Comparison of ENCODE assay signal across 8 mouse cellular contexts in genomic region chr6:86370093-86370713, GRCm38 (mm10). TPM values are rescaled to one million over a fixed set of nuclear protein-coding genes. Genes with fewer than 3 reads are reported as not detected.
DNase-seq lines count a peak whose midpoint lies in the region; ATAC-seq and TF ChIP-seq lines count a peak whose summit lies in the region.

No protein-coding gene starts in this region.

- no peaks in the 10 kb centered on the region for H3K27me3 ChIP-seq in heart, embryonic 14.5 days (ENCODE audit: control insufficient read depth, insufficient read depth, low read length)
- no peaks in the 10 kb centered on the region for H3K27me3 ChIP-seq in heart, postnatal 0 days (ENCODE audit: control insufficient read depth, insufficient read depth, low read length)
- no peaks in the 10 kb centered on the region for H3K27me3 ChIP-seq in lung, embryonic 15.5 days
- no peaks in the 10 kb centered on the region for H3K27me3 ChIP-seq in stomach, postnatal 0 days (ENCODE audit: control insufficient read depth, insufficient read depth, low read length)

- no peak overlapping the region for H3K4me3 ChIP-seq in heart, embryonic 14.5 days (ENCODE audit: control insufficient read depth in 1 of 2, insufficient read depth in 1 of 2, low read depth in 1 of 2, low read length in 2 of 2)
- H3K4me3 ChIP-seq in heart, postnatal 0 days (ENCODE audit: low read depth, low read length), result peak overlapping the region; percentile 65; the same call in 1 of the 2 replicates
- peak overlapping the region; percentile 86; the same call in 1 of the 2 replicates for H3K4me3 ChIP-seq in lung, embryonic 15.5 days
- no peak overlapping the region for H3K4me3 ChIP-seq in stomach, postnatal 0 days (ENCODE audit: low read depth, low read length)

- TF ChIP-seq EP300 in heart, postnatal 0 days (IDR thresholded peaks at IDR 0.05; ENCODE audit: low read depth), result no peak
- TF ChIP-seq EP300 in stomach, postnatal 0 days (optimal IDR thresholded peaks at IDR 0.05), result no peak

- H3K9ac ChIP-seq in heart, embryonic 14.5 days (ENCODE audit: low read length), result peak overlapping the region; percentile 90
- no peak overlapping the region for H3K9ac ChIP-seq in heart, postnatal 0 days (replicated peaks; ENCODE audit: low read depth, low read length)
- H3K9ac ChIP-seq in lung, embryonic 15.5 days, result peak overlapping the region; percentile 44; the same call in 1 of the 2 replicates
- peak overlapping the region; percentile 91; the same call in 1 of the 2 replicates for H3K9ac ChIP-seq in stomach, postnatal 0 days (ENCODE audit: low read length)

- no peak for ATAC-seq in heart, embryonic 14.5 days (ENCODE audit: insufficient number of reproducible peaks, insufficient read depth, low FRiP score, low read depth)
- no peak for ATAC-seq in heart, postnatal 0 days (ENCODE audit: insufficient read depth, low read depth)
- no peak for ATAC-seq in lung, embryonic 15.5 days (ENCODE audit: borderline replicate concordance, extremely low read depth, low FRiP score, low TSS enrichment)
- no peak for ATAC-seq in stomach, postnatal 0 days (ENCODE audit: low FRiP score, low TSS enrichment)

- H3K9me3 ChIP-seq in heart, embryonic 14.5 days (ENCODE audit: control insufficient read depth, low read length), result no peaks in the 10 kb centered on the region
- H3K9me3 ChIP-seq in heart, postnatal 0 days (replicated peaks; ENCODE audit: control insufficient read depth, low read length), result no peaks in the 10 kb centered on the region
- no peaks in the 10 kb centered on the region for H3K9me3 ChIP-seq in lung, embryonic 15.5 days
- no peaks in the 10 kb centered on the region for H3K9me3 ChIP-seq in stomach, postnatal 0 days (ENCODE audit: control insufficient read depth, low read length)

- 64% methylated on average over 3 of the region's 3 CpGs for WGBS in heart, embryonic 14.5 days
- 59% methylated on average over 3 of the region's 3 CpGs for WGBS in heart, postnatal 0 days
- 59% methylated on average over 3 of the region's 3 CpGs for WGBS in lung, embryonic 15.5 days
- 64% methylated on average over 3 of the region's 3 CpGs for WGBS in stomach, postnatal 0 days

- DNase-seq in heart, postnatal 25 days (ENCODE audit: low spot score), result no peak
- peak; percentile 56 for DNase-seq in NIH3T3 (ENCODE audit: low read depth)
- DNase-seq in heart, postnatal 0 days (ENCODE audit: low spot score), result no peak
- peak; percentile 33 for DNase-seq in stomach, postnatal 0 days (ENCODE audit: low spot score)
- no peak for DNase-seq in testis, postnatal 10 days (ENCODE audit: low spot score)
- DNase-seq in kidney, adult 18-20 months, result no peak

- peak overlapping the region; percentile 82 for H3K4me2 ChIP-seq in heart, embryonic 14.5 days (ENCODE audit: low read length)
- H3K4me2 ChIP-seq in heart, postnatal 0 days (ENCODE audit: low read depth, low read length), result peak overlapping the region; percentile 72
- peak overlapping the region; percentile 64 for H3K4me2 ChIP-seq in lung, embryonic 15.5 days
- H3K4me2 ChIP-seq in stomach, postnatal 0 days (replicated peaks; ENCODE audit: low read depth), result peak overlapping the region; percentile 67

- H3K36me3 ChIP-seq in heart, embryonic 14.5 days (ENCODE audit: control insufficient read depth, insufficient read depth, low read length), result peaks cover 28% of the 10 kb centered on the region
- H3K36me3 ChIP-seq in heart, postnatal 0 days (replicated peaks; ENCODE audit: control insufficient read depth, insufficient read depth, low read length), result peaks cover 6% of the 10 kb centered on the region
- H3K36me3 ChIP-seq in lung, embryonic 15.5 days, result peaks cover 16% of the 10 kb centered on the region; the same call in 1 of the 2 replicates
- H3K36me3 ChIP-seq in stomach, postnatal 0 days (ENCODE audit: control insufficient read depth, insufficient read depth, low read length), result no peaks in the 10 kb centered on the region

- 0 out of 2 replicates have a peak, but pooled peaks have one; percentile 5 for TF ChIP-seq CTCF in heart, postnatal 0 days (IDR thresholded peaks at IDR 0.05; ENCODE audit: low read depth)
- TF ChIP-seq CTCF in stomach, postnatal 0 days (IDR thresholded peaks at IDR 0.05; ENCODE audit: low read depth), result peak; percentile 63

- peaks cover 11 to 24% of the 10 kb centered on the region in 2 experiments for H3K4me1 ChIP-seq in heart, embryonic 14.5 days (ENCODE audit: control insufficient read depth in 2 of 2, insufficient read depth in 2 of 2, low read length in 2 of 2)
- H3K4me1 ChIP-seq in heart, postnatal 0 days (ENCODE audit: control insufficient read depth, insufficient read depth), result peaks cover 27% of the 10 kb centered on the region
- peaks cover 21% of the 10 kb centered on the region for H3K4me1 ChIP-seq in lung, embryonic 15.5 days
- no peaks in the 10 kb centered on the region; the same call in 1 of the 2 replicates for H3K4me1 ChIP-seq in stomach, postnatal 0 days (replicated peaks; ENCODE audit: control insufficient read depth, insufficient read depth)

- H3K27ac ChIP-seq in heart, embryonic 14.5 days (replicated peaks in 1 of 2; ENCODE audit: control insufficient read depth in 1 of 2, insufficient read depth in 1 of 2, low read depth in 2 of 2, low read length in 2 of 2), result no peak overlapping the region
- no peak overlapping the region for H3K27ac ChIP-seq in heart, postnatal 0 days (ENCODE audit: low read depth)
- 0 out of 2 replicates have a peak overlapping the region, but pooled peaks have one; percentile 87 for H3K27ac ChIP-seq in lung, embryonic 15.5 days
- no peak overlapping the region; the same call in 1 of the 2 replicates for H3K27ac ChIP-seq in stomach, postnatal 0 days (replicated peaks)

- intact Hi-C loops in heart, postnatal 25 days (cut with DNase I), result loop anchor here (2.0 kb wide), 1 partner anchor 27 kb away; the partner anchor contains the start of gene Pcyox1

RNA-seq across cellular contexts. Expression of gene Snrpg, which starts 0.9 kb away (rescaled TPM):
- polyA plus RNA-seq in heart, embryonic 14.5 days (2014; fragmentation: Nextera tagmentation; extraction: Ambion mirVana), result 330 and 384 TPM in 2 replicates
- 10 to 100 TPM; 45.9 to 49.7 TPM for total RNA-seq in heart, postnatal 25 days (2021)
- 35.6 and 52.8 TPM in 2 replicates for total RNA-seq in heart, postnatal 0 days (2014; rRNA removed; ENCODE audit: low replicate concordance)
- 159 and 170 TPM in 2 replicates for polyA plus RNA-seq in heart, postnatal 0 days (2015; fragmentation: Nextera tagmentation; extraction: Ambion mirVana)
- 556 and 637 TPM in 2 replicates for polyA plus RNA-seq in lung, embryonic 15.5 days (2015; fragmentation: Nextera tagmentation; extraction: Ambion mirVana)
- 242 and 277 TPM in 2 replicates for polyA plus RNA-seq in stomach, postnatal 0 days (2015; fragmentation: Nextera tagmentation; extraction: Ambion mirVana)

RNA-seq across cellular contexts. Expression of gene Fam136a, which starts 4.8 kb away (rescaled TPM):
- 91.6 and 91.9 TPM in 2 replicates for polyA plus RNA-seq in heart, embryonic 14.5 days (2014; fragmentation: Nextera tagmentation; extraction: Ambion mirVana)
- total RNA-seq in heart, postnatal 25 days (2021), result 10 to 100 TPM; 25.2 to 29.7 TPM
- total RNA-seq in heart, postnatal 0 days (2014; rRNA removed; ENCODE audit: low replicate concordance), result 44.3 and 48.2 TPM in 2 replicates
- polyA plus RNA-seq in heart, postnatal 0 days (2015; fragmentation: Nextera tagmentation; extraction: Ambion mirVana), result 75.9 TPM in 2 replicates
- polyA plus RNA-seq in lung, embryonic 15.5 days (2015; fragmentation: Nextera tagmentation; extraction: Ambion mirVana), result 111 TPM in 2 replicates
- polyA plus RNA-seq in stomach, postnatal 0 days (2015; fragmentation: Nextera tagmentation; extraction: Ambion mirVana), result 72.1 and 74.8 TPM in 2 replicates

RNA-seq across cellular contexts. Expression of gene Pcyox1, which starts 26.8 kb away (rescaled TPM):
- polyA plus RNA-seq in heart, embryonic 14.5 days (2014; fragmentation: Nextera tagmentation; extraction: Ambion mirVana), result 59.2 and 66.6 TPM in 2 replicates
- total RNA-seq in heart, postnatal 25 days (2021), result 10 to 100 TPM; 62.1 to 72.9 TPM
- 44.5 and 55.8 TPM in 2 replicates for total RNA-seq in heart, postnatal 0 days (2014; rRNA removed; ENCODE audit: low replicate concordance)
- polyA plus RNA-seq in heart, postnatal 0 days (2015; fragmentation: Nextera tagmentation; extraction: Ambion mirVana), result 44.5 and 44.7 TPM in 2 replicates
- polyA plus RNA-seq in lung, embryonic 15.5 days (2015; fragmentation: Nextera tagmentation; extraction: Ambion mirVana), result 80.9 and 82.2 TPM in 2 replicates
- polyA plus RNA-seq in stomach, postnatal 0 days (2015; fragmentation: Nextera tagmentation; extraction: Ambion mirVana), result 93.8 and 94.8 TPM in 2 replicates

RNA-seq across cellular contexts. Expression of gene Tia1, which starts 33.8 kb away (rescaled TPM):
- polyA plus RNA-seq in heart, embryonic 14.5 days (2014; fragmentation: Nextera tagmentation; extraction: Ambion mirVana), result 133 and 140 TPM in 2 replicates
- 10 to 100 TPM; 26.6 to 27.1 TPM for total RNA-seq in heart, postnatal 25 days (2021)
- total RNA-seq in heart, postnatal 0 days (2014; rRNA removed; ENCODE audit: low replicate concordance), result 50.5 and 76.7 TPM in 2 replicates
- polyA plus RNA-seq in heart, postnatal 0 days (2015; fragmentation: Nextera tagmentation; extraction: Ambion mirVana), result 67.8 and 72.0 TPM in 2 replicates
- polyA plus RNA-seq in lung, embryonic 15.5 days (2015; fragmentation: Nextera tagmentation; extraction: Ambion mirVana), result 179 and 191 TPM in 2 replicates
- 44.6 and 47.2 TPM in 2 replicates for polyA plus RNA-seq in stomach, postnatal 0 days (2015; fragmentation: Nextera tagmentation; extraction: Ambion mirVana)

RNA-seq across cellular contexts. Expression of gene Gm44790, which starts 56.3 kb away (rescaled TPM):
- not detected in 2 replicates for polyA plus RNA-seq in heart, embryonic 14.5 days (2014; fragmentation: Nextera tagmentation; extraction: Ambion mirVana)
- under 1 TPM in 1 of 2 experiments, not detected in 1; 0.36 TPM for total RNA-seq in heart, postnatal 25 days (2021)
- total RNA-seq in heart, postnatal 0 days (2014; rRNA removed; ENCODE audit: low replicate concordance), result 0.46 TPM in 1 of 2 replicates, not detected in the other
- polyA plus RNA-seq in heart, postnatal 0 days (2015; fragmentation: Nextera tagmentation; extraction: Ambion mirVana), result not detected in 2 replicates
- polyA plus RNA-seq in lung, embryonic 15.5 days (2015; fragmentation: Nextera tagmentation; extraction: Ambion mirVana), result 1.3 TPM in 1 of 2 replicates, not detected in the other
- not detected in 2 replicates for polyA plus RNA-seq in stomach, postnatal 0 days (2015; fragmentation: Nextera tagmentation; extraction: Ambion mirVana)

Comparison
In these comparisons a context has a peak if more than half of its experiments do, and no peak if none do; other contexts are left out.
1. H3K4me3 ChIP-seq: peak in heart, postnatal 0 days (single experiment) and lung, embryonic 15.5 days (single experiment); none in heart, embryonic 14.5 days (0 of 2) and stomach, postnatal 0 days (single experiment).
2. DNase-seq: peak in NIH3T3 (single experiment) and stomach, postnatal 0 days (single experiment); none in heart, postnatal 25 days (single experiment), heart, postnatal 0 days (single experiment), testis, postnatal 10 days (single experiment) and kidney, adult 18-20 months (single experiment).
3. Peak in every context shown above with its lines, with median percentiles within 50 percentile points of each other: H3K4me2 ChIP-seq.